Mouse (Mus musculus) bone marrow, adult 2 months (tissue): ENCODE measurements at regions not wholly inside any gene's neighbourhood (a gene's known extent, or its start where the extent isn't known, plus 50 kb on each side); places are given as distances from the start of the nearest gene placed in this dataset.
"Not testable (repeated sequence)": the region's sequence is repeated elsewhere in the genome, so short reads cannot be mapped to it uniquely, and the experiment has no call there.

Experiments used
- H3K27ac ChIP-seq: fragments of 200-500 bp; 2 replicates; pipeline ENCODE4 v1.5.1; 2012; ENCODE audit warnings: low read depth, mild to moderate bottlenecking, control low read depth, inconsistent platforms, low read length; ENCODE audit not compliant: control insufficient read depth, poor library complexity, insufficient read depth
- H3K4me1 ChIP-seq: fragments of 200-500 bp; 2 replicates; pipeline ENCODE4 v1.6.1; 2011; ENCODE audit warnings: low read length; ENCODE audit not compliant: control insufficient read depth, insufficient read depth
- H3K4me3 ChIP-seq: fragments of 200-500 bp; replicated peaks from 2 replicates; pipeline ENCODE3; 2011; ENCODE audit warnings: mild to moderate bottlenecking, low read depth, low read length, control low read depth; ENCODE audit not compliant: control insufficient read depth
- CTCF ChIP-seq: fragments of 200-500 bp; IDR thresholded peaks from 2 replicates; pipeline ENCODE4 v1.5.1; 2011; ENCODE audit warnings: low read length, control low read depth; ENCODE audit not compliant: control insufficient read depth, insufficient read depth
- POLR2A ChIP-seq: fragments of 200-500 bp; IDR thresholded peaks from 2 replicates; pipeline ENCODE4 v1.6.1; 2011; ENCODE audit warnings: low read depth, mild to moderate bottlenecking, control low read depth, low read length, borderline replicate concordance; ENCODE audit not compliant: control insufficient read depth
- WGBS: fragments of 180-500 bp; shearing (Covaris S2); methylation state at CpG from one replicate; pipeline ENCODE4 v1.1.7; 2018; 5-methylcytosine and 5-hydroxymethylcytosine counted together

- TF ChIP-seq CTCF: no peak
- TF ChIP-seq POLR2A: no peak
- H3K4me3 ChIP-seq: no peak overlapping the region
- no peaks in the 10 kb centered on the region for H3K4me1 ChIP-seq
- no peak overlapping the region for H3K27ac ChIP-seq
- WGBS: 80% methylated on average over 23 of the region's 23 CpGs
Observed at GRCm38 (mm10) chr7:73032316-73032980, 342.9 kb upstream of the Rgma start.

- WGBS: 76% methylated on average over 20 of the region's 20 CpGs
Observed at GRCm38 (mm10) chr7:73036801-73037555, 338.3 kb upstream of the Rgma start.

GRCm38 (mm10) chr7:73037638-73038037, 337.7 kb upstream of the Rgma start:
- Histone ChIP-seq H3K4me3 (no peak overlapping the region), H3K27ac (no peak overlapping the region), H3K4me1 (no peaks in the 10 kb centered on the region)
- TF ChIP-seq POLR2A: no peak
- TF ChIP-seq CTCF: no peak
- WGBS: 82% methylated on average over 9 of the region's 9 CpGs

More at GRCm38 (mm10) chr7:73036801-73037555, 338.3 kb upstream of the Rgma start:
- TF ChIP-seq CTCF (no peak), POLR2A (no peak)
- Histone ChIP-seq H3K4me3 (no peak overlapping the region), H3K27ac (no peak overlapping the region), H3K4me1 (no peaks in the 10 kb centered on the region)

DNA sequence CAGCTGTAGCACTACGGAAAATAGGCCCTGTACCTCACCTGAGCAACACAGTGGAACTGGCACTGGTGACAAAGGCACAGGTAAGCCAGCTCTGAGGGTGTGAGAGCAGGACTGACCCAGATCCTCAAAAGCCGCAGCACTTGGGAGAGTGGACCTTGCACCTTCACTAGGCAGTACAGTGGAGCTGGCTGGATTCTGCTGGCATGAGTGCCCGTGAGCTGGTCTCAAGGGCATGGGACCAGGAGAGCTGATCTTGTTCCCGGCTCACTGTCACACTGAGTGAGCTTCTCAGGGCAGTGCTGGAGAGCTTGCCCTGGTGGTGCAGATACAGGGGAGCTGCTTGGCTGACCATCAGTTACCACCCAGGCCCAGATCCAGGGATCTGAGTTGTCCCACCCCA, 335.4 kb upstream of the Rgma start:
- Histone ChIP-seq H3K4me3 (no peak overlapping the region), H3K27ac (no peak overlapping the region), H3K4me1 (no peaks in the 10 kb centered on the region)
- TF ChIP-seq POLR2A (no peak), CTCF (no peak)
- WGBS: 83% methylated on average over 4 of the region's 4 CpGs

DNA sequence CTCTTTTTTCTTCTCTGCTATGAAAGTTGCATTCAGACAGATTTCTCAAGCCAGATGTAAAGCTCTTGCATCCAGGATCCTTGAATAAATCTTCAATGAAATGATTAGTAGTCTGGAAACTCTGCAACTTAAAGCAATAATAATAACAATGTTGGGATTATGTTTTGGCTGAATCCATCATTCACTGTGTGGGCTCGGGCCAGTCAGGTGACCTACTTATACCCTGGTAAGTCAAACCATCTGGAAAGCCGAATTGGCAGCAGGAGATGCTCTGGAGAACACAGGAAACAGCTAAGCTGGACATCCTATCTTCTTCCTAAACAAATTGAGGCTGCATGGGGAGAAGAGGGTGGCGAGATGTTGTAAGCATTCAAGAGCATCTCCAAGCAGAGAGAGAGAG, 331.0 kb upstream of the Rgma start:
- WGBS: 66% methylated on average over 3 of the region's 3 CpGs
- H3K27ac ChIP-seq: no peak overlapping the region
- no peak overlapping the region for H3K4me3 ChIP-seq
- no peaks in the 10 kb centered on the region for H3K4me1 ChIP-seq
- no peak for TF ChIP-seq POLR2A
- no peak for TF ChIP-seq CTCF

DNA sequence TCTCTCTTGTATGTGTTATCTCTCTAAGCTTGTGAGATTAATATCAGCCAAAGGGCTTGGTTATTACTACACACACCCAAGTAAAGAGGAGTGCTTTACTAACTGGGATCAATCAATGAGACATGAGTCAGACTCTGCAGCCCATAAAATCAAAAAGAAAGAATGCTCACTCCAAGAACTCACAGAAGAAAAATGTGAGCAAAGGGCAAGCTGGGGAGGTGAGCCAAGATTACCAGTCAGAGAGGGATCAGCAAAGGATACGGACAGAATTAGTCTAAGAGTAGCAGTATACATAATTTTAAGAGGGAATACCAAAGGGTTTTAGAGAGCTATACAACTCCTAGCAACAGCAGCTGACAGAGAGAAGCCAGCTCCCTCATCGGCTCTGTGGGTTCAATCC, 319.4 kb upstream of the Rgma start:
- TF ChIP-seq CTCF (no peak), POLR2A (no peak)
- H3K27ac ChIP-seq: no peak overlapping the region
- no peak overlapping the region for H3K4me3 ChIP-seq
- no peaks in the 10 kb centered on the region for H3K4me1 ChIP-seq
- 82% methylated on average over 2 of the region's 2 CpGs for WGBS

DNA sequence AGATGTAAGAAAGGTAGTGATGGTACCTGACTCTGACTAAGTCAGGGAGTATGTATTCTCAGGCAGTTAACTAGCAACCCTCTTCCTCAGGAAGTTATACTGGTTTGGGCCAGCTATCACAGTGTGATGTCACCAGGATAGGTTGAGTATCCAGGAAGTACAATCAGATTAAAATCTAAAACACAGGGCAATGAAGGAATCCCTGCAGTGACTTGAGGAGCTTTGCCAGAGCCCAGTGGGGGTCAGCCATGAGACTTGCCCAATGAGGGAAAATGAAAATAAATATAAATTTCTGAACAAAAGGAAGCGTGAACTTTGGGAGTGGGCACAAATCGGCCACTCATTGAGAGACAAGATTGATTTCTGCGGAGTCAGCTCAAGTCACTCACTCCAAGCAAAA, 311.8 kb upstream of the Rgma start:
- TF ChIP-seq POLR2A: no peak
- TF ChIP-seq CTCF: no peak
- Histone ChIP-seq H3K27ac (no peak overlapping the region), H3K4me3 (no peak overlapping the region), H3K4me1 (no peaks in the 10 kb centered on the region)
- 76% methylated on average over 3 of the region's 3 CpGs for WGBS

GRCm38 (mm10) chr7:73068534-73068933, 306.8 kb upstream of the Rgma start:
- H3K4me3 ChIP-seq: no peak overlapping the region
- TF ChIP-seq POLR2A (no peak), CTCF (no peak)
- H3K27ac ChIP-seq: no peak overlapping the region
- 65% methylated on average over 1 of the region's 1 CpGs for WGBS
- H3K4me1 ChIP-seq: no peaks in the 10 kb centered on the region; the same call in 1 of the 2 replicates

DNA sequence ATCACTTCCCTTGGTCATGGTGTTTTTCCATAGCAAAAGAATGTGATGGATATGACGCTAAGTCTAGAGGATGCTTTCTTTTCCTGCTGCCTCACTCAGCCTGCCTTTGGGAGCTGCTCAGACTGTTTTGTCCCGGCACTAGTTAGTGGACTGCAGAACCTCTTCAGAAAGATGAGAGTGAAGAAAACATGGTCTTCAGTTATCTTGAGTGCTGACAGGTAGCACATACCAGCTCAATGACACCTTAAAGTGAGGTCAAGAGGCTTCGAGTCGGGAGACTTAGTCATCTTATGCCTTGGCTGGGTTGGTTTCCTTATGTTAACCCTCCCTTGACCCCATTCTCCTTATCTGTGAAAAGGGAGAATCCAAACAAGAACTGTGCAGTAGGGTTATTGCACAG, 306.0 kb upstream of the Rgma start:
- Histone ChIP-seq H3K27ac (no peak overlapping the region), H3K4me3 (no peak overlapping the region), H3K4me1 (no peaks in the 10 kb centered on the region; the same call in 1 of the 2 replicates)
- TF ChIP-seq CTCF (no peak), POLR2A (no peak)
- 81% methylated on average over 4 of the region's 4 CpGs for WGBS

DNA sequence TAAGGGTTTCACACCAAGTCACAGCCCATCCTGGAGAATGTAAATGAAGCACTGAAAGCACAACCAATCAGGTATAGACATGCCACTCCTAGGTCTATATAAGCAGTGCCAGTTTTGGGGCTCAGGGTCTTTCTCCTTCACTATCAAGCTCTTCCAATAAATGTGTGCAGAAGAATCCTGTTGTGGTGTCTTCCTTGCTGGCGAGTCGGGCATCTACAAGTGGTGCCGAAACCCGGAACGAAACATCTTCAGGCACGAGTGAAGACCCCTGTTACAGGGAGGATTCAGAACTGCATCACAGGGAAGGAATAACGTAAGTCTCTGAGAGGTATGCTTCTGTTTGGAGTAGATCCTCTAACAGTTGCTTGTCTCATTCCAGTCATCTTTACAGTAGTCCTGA, 299.9 kb upstream of the Rgma start:
- not testable (repeated sequence) for H3K4me3 ChIP-seq, H3K4me1 ChIP-seq, H3K27ac ChIP-seq
- 80% methylated on average over 7 of the region's 7 CpGs for WGBS
